Mouse (Mus musculus): ENCODE results near the gene Lmln.
"Not testable (repeated sequence)": the region's sequence is repeated elsewhere in the genome, so short reads cannot be mapped to it uniquely, and the experiment has no call there.

Gene Lmln

GRCm38 (mm10) chr16:33141758-33142280 lies 79.5 kb downstream of the Lmln start:
- no peak for DNase-seq

- no peak for DNase-seq
These were observed 81.1 kb downstream of the Lmln start for GRCm38 (mm10) chr16:33143452-33143851.

GRCm38 (mm10) chr16:33146185-33146584 lies 83.9 kb downstream of the Lmln start:
- no peak for DNase-seq

- DNase-seq, result no peak
These were observed 85.8 kb downstream of the Lmln start for GRCm38 (mm10) chr16:33148135-33148534.

GRCm38 (mm10) chr16:33150875-33151274 lies 88.6 kb downstream of the Lmln start:
- not testable (repeated sequence) for DNase-seq

GRCm38 (mm10) chr16:33151558-33151957 lies 89.2 kb downstream of the Lmln start:
- no peak for DNase-seq

- peak in 1 of 2 experiments; percentile 17 for DNase-seq
These were observed 92.7 kb downstream of the Lmln start for GRCm38 (mm10) chr16:33154992-33155391.

- DNase-seq, result no peak
These were observed 95.7 kb downstream of the Lmln start for GRCm38 (mm10) chr16:33158006-33158405.

- DNase-seq, result no peak
These were observed 96.3 kb downstream of the Lmln start for GRCm38 (mm10) chr16:33158590-33159071.

GRCm38 (mm10) chr16:33159363-33159762 lies 97.0 kb downstream of the Lmln start:
- no peak for DNase-seq

GRCm38 (mm10) chr16:33163330-33164090 lies 101.2 kb downstream of the Lmln start:
- DNase-seq, result no peak

- DNase-seq, result peak in 1 of 2 experiments; percentile 44
These were observed 104.0 kb downstream of the Lmln start for GRCm38 (mm10) chr16:33166284-33166683.

GRCm38 (mm10) chr16:33167537-33167936 lies 105.2 kb downstream of the Lmln start:
- DNase-seq, result no peak

- DNase-seq, result no peak
These were observed 107.2 kb downstream of the Lmln start for GRCm38 (mm10) chr16:33169471-33170034.

- DNase-seq, result no peak
These were observed 108.6 kb downstream of the Lmln start for GRCm38 (mm10) chr16:33170716-33171587.

GRCm38 (mm10) chr16:33171800-33172199 lies 109.5 kb downstream of the Lmln start:
- no peak for DNase-seq

- no peak for DNase-seq
These were observed 110.8 kb downstream of the Lmln start for GRCm38 (mm10) chr16:33173151-33173550.

- no peak for DNase-seq
These were observed 112.4 kb downstream of the Lmln start for GRCm38 (mm10) chr16:33174695-33175094.

GRCm38 (mm10) chr16:33176831-33177230 lies 114.5 kb downstream of the Lmln start:
- not testable (repeated sequence) for DNase-seq

Measured in spleen, adult 18-20 months (tissue).